Mouse (Mus musculus): ENCODE results near the gene Olfr828. TPM values are rescaled to one million over a fixed set of nuclear protein-coding genes. Genes with fewer than 3 reads are reported as not detected.

The Olfr828 gene
- not detected in 2 replicates for polyA plus RNA-seq (2014; fragmentation: Nextera tagmentation; extraction: Ambion mirVana)

GRCm38 (mm10) chr9:18819426-18819825, at the start of gene Olfr828:
Olfr828 (minus strand) TSS chr9:18819526.
- Histone ChIP-seq H3K4me2 (no peak within 1 kb of the TSS), H3K4me1 (replicated peaks; ENCODE audit: control insufficient read depth, insufficient read depth, low read length) (no peaks in the 10 kb centered on the region), H3K27me3 (replicated peaks; ENCODE audit: control insufficient read depth, insufficient read depth, low read length) (no peaks in the 10 kb centered on the region), H3K36me3 (ENCODE audit: control insufficient read depth, insufficient read depth, low read length) (no peaks in the 10 kb centered on the region), H3K9me3 (ENCODE audit: control insufficient read depth, low read length) (no peaks in the 10 kb centered on the region), H3K4me3 (ENCODE audit: low read depth, low read length) (no peak within 1 kb of the TSS), H3K9ac (ENCODE audit: low read depth, low read length) (no peak within 1 kb of the TSS), H3K27ac (ENCODE audit: low read depth, low read length) (no peak within 1 kb of the TSS)
- DNase-seq (ENCODE audit: low spot score) (no peak), ATAC-seq (replicated peaks; ENCODE audit: low FRiP score) (no peak)

GRCm38 (mm10) chr9:18854633-18855032, 35.3 kb upstream of the Olfr828 start, which contains the start of gene Olfr829:
Olfr829 (plus strand) TSS chr9:18854933.
- WGBS, result 70% methylated on average over 1 of the region's 1 CpGs
- H3K4me3 ChIP-seq (ENCODE audit: low read depth, low read length), result no peak within 1 kb of the TSS
- no peaks in the 10 kb centered on the region for H3K9me3 ChIP-seq (ENCODE audit: control insufficient read depth, low read length)
- no peaks in the 10 kb centered on the region for H3K27me3 ChIP-seq (replicated peaks; ENCODE audit: control insufficient read depth, insufficient read depth, low read length)
- H3K9ac ChIP-seq (ENCODE audit: low read depth, low read length), result no peak within 1 kb of the TSS
- no peak within 1 kb of the TSS for H3K27ac ChIP-seq (ENCODE audit: low read depth, low read length)
- no peak for ATAC-seq (replicated peaks; ENCODE audit: low FRiP score)
- H3K36me3 ChIP-seq (ENCODE audit: control insufficient read depth, insufficient read depth, low read length), result no peaks in the 10 kb centered on the region
- H3K4me2 ChIP-seq, result no peak within 1 kb of the TSS
- no peak for DNase-seq (ENCODE audit: low spot score)
- H3K4me1 ChIP-seq (replicated peaks; ENCODE audit: control insufficient read depth, insufficient read depth, low read length), result no peaks in the 10 kb centered on the region

- no peaks in the 10 kb centered on the region for H3K27me3 ChIP-seq (replicated peaks; ENCODE audit: control insufficient read depth, insufficient read depth, low read length)
- H3K36me3 ChIP-seq (ENCODE audit: control insufficient read depth, insufficient read depth, low read length), result no peaks in the 10 kb centered on the region
- H3K4me1 ChIP-seq (replicated peaks; ENCODE audit: control insufficient read depth, insufficient read depth, low read length), result no peaks in the 10 kb centered on the region
- 56% methylated on average over 7 of the region's 7 CpGs for whole genome bisulfite sequencing
- no peak overlapping the region for H3K4me2 ChIP-seq
- no peak overlapping the region for H3K27ac ChIP-seq (ENCODE audit: low read depth, low read length)
- no peak overlapping the region for H3K4me3 ChIP-seq (ENCODE audit: low read depth, low read length)
- no peak overlapping the region for H3K9ac ChIP-seq (ENCODE audit: low read depth, low read length)
- DNase-seq (ENCODE audit: low spot score) (no peak), ATAC-seq (replicated peaks; ENCODE audit: low FRiP score) (no peak)
- H3K9me3 ChIP-seq (ENCODE audit: control insufficient read depth, low read length), result no peaks in the 10 kb centered on the region
Observed at GRCm38 (mm10) chr9:18785316-18785715, 34.0 kb downstream of the Olfr828 start.

- Histone ChIP-seq H3K27me3 (replicated peaks; ENCODE audit: control insufficient read depth, insufficient read depth, low read length) (no peaks in the 10 kb centered on the region), H3K9me3 (ENCODE audit: control insufficient read depth, low read length) (no peaks in the 10 kb centered on the region), H3K27ac (ENCODE audit: low read depth, low read length) (no peak overlapping the region), H3K4me3 (ENCODE audit: low read depth, low read length) (no peak overlapping the region), H3K4me2 (no peak overlapping the region), H3K36me3 (ENCODE audit: control insufficient read depth, insufficient read depth, low read length) (no peaks in the 10 kb centered on the region), H3K4me1 (replicated peaks; ENCODE audit: control insufficient read depth, insufficient read depth, low read length) (no peaks in the 10 kb centered on the region), H3K9ac (ENCODE audit: low read depth, low read length) (no peak overlapping the region)
- 65% methylated on average over 24 of the region's 24 CpGs for WGBS
- DNase-seq (ENCODE audit: low spot score), result no peak
- ATAC-seq (replicated peaks; ENCODE audit: low FRiP score), result no peak
Observed at GRCm38 (mm10) chr9:18779476-18779875, 39.9 kb downstream of the Olfr828 start.

GRCm38 (mm10) chr9:18778981-18779380, 40.3 kb downstream of the Olfr828 start:
- no peak overlapping the region for H3K27ac ChIP-seq (ENCODE audit: low read depth, low read length)
- H3K9ac ChIP-seq (ENCODE audit: low read depth, low read length), result no peak overlapping the region
- H3K36me3 ChIP-seq (ENCODE audit: control insufficient read depth, insufficient read depth, low read length), result no peaks in the 10 kb centered on the region
- H3K4me3 ChIP-seq (ENCODE audit: low read depth, low read length), result no peak overlapping the region
- no peaks in the 10 kb centered on the region for H3K9me3 ChIP-seq (ENCODE audit: control insufficient read depth, low read length)
- 78% methylated on average over 1 of the region's 1 CpGs for WGBS
- ATAC-seq (replicated peaks; ENCODE audit: low FRiP score), result no peak
- no peaks in the 10 kb centered on the region for H3K27me3 ChIP-seq (replicated peaks; ENCODE audit: control insufficient read depth, insufficient read depth, low read length)
- no peaks in the 10 kb centered on the region for H3K4me1 ChIP-seq (replicated peaks; ENCODE audit: control insufficient read depth, insufficient read depth, low read length)
- DNase-seq (ENCODE audit: low spot score), result no peak
- no peak overlapping the region for H3K4me2 ChIP-seq

Other genes with a start within 250 kb of the Olfr828 start
- gene Muc16, start 145.0 kb downstream of the Olfr828 start, polyA plus RNA-seq (2014; fragmentation: Nextera tagmentation; extraction: Ambion mirVana), result 0.39 and 0.81 TPM in 2 replicates
- not detected in 2 replicates for gene Olfr24, start 55.5 kb downstream of the Olfr828 start, polyA plus RNA-seq (2014; fragmentation: Nextera tagmentation; extraction: Ambion mirVana)
- not detected in 2 replicates for gene Olfr829, start 35.4 kb upstream of the Olfr828 start, polyA plus RNA-seq (2014; fragmentation: Nextera tagmentation; extraction: Ambion mirVana)
- gene Olfr830, start 55.2 kb upstream of the Olfr828 start, polyA plus RNA-seq (2014; fragmentation: Nextera tagmentation; extraction: Ambion mirVana), result not detected in 2 replicates
- gene Olfr832, start 117.6 kb upstream of the Olfr828 start, polyA plus RNA-seq (2014; fragmentation: Nextera tagmentation; extraction: Ambion mirVana), result not detected in 2 replicates
- gene Olfr834, start 168.5 kb upstream of the Olfr828 start, polyA plus RNA-seq (2014; fragmentation: Nextera tagmentation; extraction: Ambion mirVana), result not detected in 2 replicates
- gene Olfr835, start 213.2 kb upstream of the Olfr828 start, polyA plus RNA-seq (2014; fragmentation: Nextera tagmentation; extraction: Ambion mirVana), result not detected in 2 replicates

Measured in liver, embryonic 11.5 days (tissue).